Mouse (Mus musculus): ENCODE results near the gene Grm7.

DNA sequence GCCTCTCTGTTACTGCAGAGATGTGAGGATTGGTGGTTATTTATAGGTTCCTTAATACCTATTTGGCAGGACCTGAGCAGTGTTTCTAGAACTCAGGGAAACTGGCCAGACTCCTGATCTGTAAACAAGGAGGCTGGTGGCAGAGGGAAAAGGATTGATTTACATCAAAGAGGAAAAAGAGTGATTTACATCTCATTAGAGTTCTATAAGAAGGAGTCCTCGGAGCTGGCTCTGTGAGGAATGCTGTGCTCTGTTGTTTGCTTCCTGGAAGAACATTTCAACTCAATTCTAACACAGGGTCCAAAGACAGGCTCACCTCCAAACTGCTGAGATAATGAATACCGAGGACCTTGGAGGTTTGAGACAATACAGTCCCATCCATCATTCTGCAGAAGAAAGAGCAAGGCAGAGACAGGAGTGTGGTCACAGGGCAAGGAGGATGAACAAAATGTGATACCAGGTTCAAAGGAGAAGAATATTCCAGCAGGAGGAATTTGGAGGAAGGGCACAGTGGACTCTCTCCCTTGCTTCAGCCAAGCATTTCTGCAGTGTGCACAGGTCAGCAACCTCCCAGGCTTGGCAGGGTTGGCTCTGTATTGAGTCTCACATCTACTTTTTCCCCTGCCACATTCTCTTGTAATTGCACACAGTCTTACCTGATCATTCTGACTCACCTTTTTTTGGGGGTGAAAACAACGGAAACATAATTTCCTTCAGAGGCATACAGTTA is 803.8 kb downstream of the Grm7 start:
- TF ChIP-seq CTCF (conservative IDR thresholded peaks at IDR 0.05; ENCODE audit: low read length) (no peak), POU5F1 (IDR thresholded peaks at IDR 0.05; ENCODE audit: borderline replicate concordance, low read length) (no peak)
